In genomic region chr1:20590488-20590887, GRCm38 (mm10) we compare ENCODE assay signal across 16 mouse cellular contexts. TPM values are rescaled to one million over a fixed set of nuclear protein-coding genes. Genes with fewer than 3 reads are reported as not detected.
"Had no signal": no experiment of that assay in that cellular context is flagged by ENCODE, and none has a peak within 500 bp of the region (broad histone marks: within the 10 kb centered on the region; RNA-seq: fewer than 3 reads in every experiment).

No protein-coding gene starts in this region.

- DNase-seq: kidney, adult 18-20 months; kidney, postnatal 10 days; kidney, postnatal 4 days; lung, adult 2 months; lung, postnatal 36 days; right cerebral cortex, postnatal 4 days; spleen, adult 18-20 months; thymus, adult 2 months; thymus, postnatal 25 days had no signal

- H3K9me3 ChIP-seq: limb, embryonic 10.5 days; liver, embryonic 15.5 days had no signal

- H3K4me2 ChIP-seq: liver, embryonic 11.5 days; liver, embryonic 15.5 days had no signal

- H3K36me3 ChIP-seq: limb, embryonic 10.5 days; liver, embryonic 15.5 days had no signal

- H3K4me3 ChIP-seq: layer of hippocampus, adult 2 months; limb, embryonic 10.5 days; liver, embryonic 15.5 days had no signal

- H3K4me1 ChIP-seq: limb, embryonic 10.5 days; liver, embryonic 15.5 days had no signal

- H3K9ac ChIP-seq: liver, embryonic 15.5 days had no signal

- H3K27ac ChIP-seq: layer of hippocampus, adult 2 months; limb, embryonic 10.5 days; liver, embryonic 15.5 days had no signal

- ATAC-seq: lung, postnatal 0 days; midbrain, embryonic 16.5 days had no signal

- H3K27me3 ChIP-seq: liver, embryonic 15.5 days had no signal

RNA-seq across cellular contexts. Expression of gene Pkhd1, which starts 27.4 kb away (rescaled TPM):
- total RNA-seq: megakaryocyte progenitor cell, adult 5-6 weeks had no signal
